Mouse (Mus musculus): Measurements from ENCODE around the gene Nsd2.
A peak's percentile ranks its signal among the peaks of the same experiment; 100 is the strongest.

Gene Nsd2

GRCm38 (mm10) chr5:33819876-33820732 lies at the start of gene Nsd2:
Gene Nsd2 (plus strand): TSS chr5:33820725.
- peak; percentile 84 for DNase-seq (ENCODE audit: low spot score)

DNA sequence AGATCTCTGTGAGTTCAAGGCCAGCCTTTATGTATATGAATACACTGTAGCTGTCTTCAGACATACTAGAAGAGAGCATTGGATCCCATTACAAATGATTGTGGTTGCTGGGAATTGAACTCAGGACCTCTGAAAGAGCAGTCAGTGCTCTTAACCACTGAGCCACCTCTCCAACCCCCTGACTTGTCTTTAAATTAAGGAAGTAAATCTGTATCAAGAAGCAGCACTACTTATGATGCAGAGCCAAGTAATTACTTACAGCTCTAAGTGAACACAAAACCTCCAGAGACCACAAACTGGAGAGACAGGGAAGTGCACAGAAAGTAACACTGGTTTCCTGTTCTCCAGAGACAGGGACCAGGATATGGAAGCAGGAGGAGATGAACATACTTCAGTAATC lies 43.3 kb upstream of the Nsd2 start:
- DNase-seq (ENCODE audit: low spot score), result no peak

GRCm38 (mm10) chr5:33781964-33782344 lies 38.6 kb upstream of the Nsd2 start:
- DNase-seq (ENCODE audit: low spot score), result no peak

- peak; percentile 81 for DNase-seq (ENCODE audit: low spot score)
Measured at GRCm38 (mm10) chr5:33782345-33782998, 38.1 kb upstream of the Nsd2 start, which contains the start of gene Letm1. Gene Letm1 (minus strand): TSS chr5:33782817.

- no peak for DNase-seq (ENCODE audit: low spot score)
Measured at GRCm38 (mm10) chr5:33782999-33783390, 37.5 kb upstream of the Nsd2 start.

DNA sequence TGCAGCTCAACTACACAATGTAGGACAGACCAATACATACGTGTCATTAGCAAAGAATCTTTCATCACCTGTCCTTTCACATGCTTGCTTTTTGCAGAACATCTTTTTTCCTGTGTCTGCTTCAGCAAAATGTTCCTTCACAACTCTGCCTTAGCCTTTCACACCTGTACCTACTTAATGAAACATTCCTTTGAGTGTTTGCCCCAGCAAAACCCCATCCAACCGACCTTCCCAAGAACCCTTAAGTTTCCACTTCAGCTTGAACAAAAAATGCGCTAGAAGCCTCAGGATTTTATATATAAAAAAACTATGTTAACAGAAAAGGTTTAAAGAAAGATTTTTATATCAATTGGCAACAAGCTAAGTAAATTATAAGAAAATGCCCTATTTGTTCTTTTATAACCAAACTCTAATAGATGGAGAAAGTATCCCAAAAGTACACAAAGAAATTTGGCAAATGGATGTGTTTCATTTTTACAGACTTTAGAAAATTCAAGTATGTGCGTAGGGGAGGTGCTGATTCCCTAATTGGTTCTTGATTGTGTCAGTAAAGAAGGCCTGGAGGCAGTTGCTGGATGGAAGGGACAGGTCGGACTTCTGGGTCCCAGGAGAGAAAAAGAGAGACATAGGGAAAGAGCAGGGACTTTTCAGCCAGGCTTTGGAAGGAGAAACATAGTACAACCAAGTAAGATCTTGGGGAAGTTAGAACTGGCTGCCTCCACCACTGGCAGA lies 28.4 kb upstream of the Nsd2 start:
- DNase-seq (ENCODE audit: low spot score), result no peak

GRCm38 (mm10) chr5:33803337-33803736 lies 17.2 kb upstream of the Nsd2 start:
- DNase-seq (ENCODE audit: low spot score), result no peak

DNA sequence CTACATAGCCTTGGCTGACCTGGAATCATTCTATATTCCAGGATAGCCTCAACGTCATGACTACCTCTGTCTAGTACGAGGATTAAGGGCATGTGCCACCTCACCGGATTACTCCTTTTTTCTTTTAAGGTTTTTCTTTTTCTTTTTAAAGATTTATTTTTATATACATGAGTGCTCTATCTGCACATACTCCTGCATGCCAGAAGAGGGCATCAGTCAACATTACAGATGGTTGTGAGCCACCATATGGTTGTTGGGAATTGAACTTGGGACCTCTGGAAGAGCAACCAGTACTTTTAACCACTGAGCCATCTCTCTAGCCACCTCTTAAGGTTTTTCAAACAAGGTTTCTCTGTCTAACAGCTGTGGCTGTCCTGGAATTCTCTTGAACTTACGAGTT lies 9.0 kb upstream of the Nsd2 start:
- no peak for DNase-seq (ENCODE audit: low spot score)

DNA sequence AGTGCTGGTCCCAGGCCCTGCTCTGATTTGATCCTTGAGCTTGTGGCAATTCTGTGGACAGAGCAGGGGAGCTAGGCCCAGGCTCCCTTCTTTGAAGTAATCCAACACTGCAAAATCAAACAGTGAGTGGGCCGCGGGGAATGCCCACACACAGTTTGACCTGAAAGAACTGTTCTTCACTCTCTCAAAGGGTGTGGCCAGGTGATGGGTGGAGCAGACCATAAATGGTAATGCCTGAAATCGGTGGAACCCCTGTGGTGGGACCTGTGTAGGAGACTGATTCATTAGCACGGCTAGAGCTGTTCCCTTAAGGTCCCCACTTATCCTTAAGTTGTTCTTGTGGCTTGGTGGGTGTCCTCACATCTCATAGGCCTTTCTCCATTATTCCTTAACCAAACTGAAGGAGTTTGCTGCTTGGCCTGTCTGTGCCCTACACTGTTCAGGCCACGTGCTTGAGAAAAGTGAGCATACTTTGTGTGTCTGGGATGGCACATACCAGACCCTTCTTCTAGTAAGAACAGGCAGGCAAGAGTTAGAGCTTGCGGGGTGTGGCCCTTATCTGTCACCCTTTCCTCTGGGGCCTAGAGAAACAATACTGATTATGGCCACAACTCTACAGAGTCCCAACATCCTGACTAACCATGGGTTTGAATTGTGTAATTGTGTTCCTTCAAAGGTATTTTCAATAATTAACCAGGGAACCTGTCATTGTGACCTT lies 4.4 kb upstream of the Nsd2 start:
- DNase-seq (ENCODE audit: low spot score), result no peak

GRCm38 (mm10) chr5:33818104-33818503 lies 2.4 kb upstream of the Nsd2 start:
- no peak for DNase-seq (ENCODE audit: low spot score)

DNA sequence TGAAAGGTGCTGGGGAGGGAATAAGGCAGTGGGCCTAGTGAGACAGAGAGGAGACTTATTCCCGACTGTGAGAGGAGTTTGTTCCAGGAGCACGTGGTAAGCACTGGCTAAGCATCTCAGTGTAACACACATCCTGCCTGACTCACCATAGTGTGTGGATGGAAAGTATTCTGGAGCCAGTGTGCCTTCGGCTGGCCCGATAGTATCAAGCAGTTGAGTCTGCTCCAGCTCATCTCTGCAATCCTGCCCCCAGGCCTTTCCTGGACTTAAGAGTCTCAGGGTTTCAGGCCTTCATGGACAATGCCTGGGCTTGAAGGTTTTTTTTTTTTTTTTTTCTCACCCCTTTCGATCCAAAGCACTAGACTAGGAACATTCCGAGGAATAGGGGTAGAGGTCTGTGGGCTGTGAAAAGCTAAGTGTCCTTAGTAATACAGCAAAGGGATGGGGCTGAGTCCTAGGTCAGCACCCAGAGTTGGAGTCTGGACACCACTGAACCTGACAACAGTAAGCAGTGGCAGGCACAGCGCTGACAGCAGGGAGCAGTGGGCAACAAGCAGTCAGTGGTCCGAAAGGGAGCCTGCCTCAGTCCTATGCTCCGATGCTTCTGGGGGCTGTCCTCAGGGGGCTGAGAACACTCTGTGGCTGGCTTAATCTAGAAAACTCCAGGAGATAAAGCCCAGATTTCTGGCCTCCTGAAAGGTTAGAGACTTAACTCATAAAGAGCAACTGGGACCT lies 1.2 kb upstream of the Nsd2 start:
- peak; percentile 4 for DNase-seq (ENCODE audit: low spot score)

DNA sequence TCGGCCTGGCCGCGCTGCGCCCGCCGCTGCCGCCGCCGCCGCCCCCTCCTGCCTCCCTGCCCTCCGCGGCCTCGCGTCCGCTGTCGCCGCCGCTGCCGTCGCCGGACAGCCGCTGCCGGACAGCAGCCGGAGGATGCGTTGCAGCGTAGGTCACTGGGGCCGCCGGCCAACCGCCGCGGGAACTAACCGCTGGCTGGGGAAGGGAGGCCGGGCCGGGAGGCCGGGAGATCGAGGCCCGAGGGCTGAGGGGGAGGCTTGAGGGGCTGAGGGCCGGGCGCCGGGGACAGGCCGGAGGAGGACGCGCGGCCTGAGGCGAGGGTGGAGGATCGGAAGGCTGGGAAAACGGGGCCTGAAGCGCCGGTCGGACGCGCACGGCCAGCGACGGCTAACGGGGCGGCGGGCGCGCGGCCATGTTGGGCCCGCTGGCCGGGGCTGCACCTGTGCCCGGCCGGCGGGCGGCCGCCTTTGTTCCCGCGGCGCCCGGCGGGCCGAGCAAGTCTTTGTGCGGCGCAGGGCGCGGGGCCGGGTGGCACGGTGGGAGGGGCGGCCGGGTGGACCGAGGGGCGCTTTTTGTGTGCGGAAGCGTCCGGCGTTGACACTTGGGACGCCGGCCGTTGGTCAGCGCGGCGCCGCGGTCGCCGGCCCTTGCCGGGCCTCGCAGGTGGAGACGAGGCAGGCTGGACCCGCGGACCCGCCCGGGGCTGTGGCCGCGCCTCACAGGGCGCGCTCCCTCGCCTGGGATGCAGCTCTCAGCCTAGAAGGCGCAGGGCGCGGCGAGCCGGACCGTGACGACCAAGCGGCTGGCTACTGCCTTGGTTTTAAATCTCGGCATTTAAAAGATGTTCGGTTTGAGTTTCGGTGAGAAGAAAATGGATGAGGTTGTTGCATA lies 452 bp downstream of the Nsd2 start:
- peak; percentile 57 for DNase-seq (ENCODE audit: low spot score)

- no peak for DNase-seq (ENCODE audit: low spot score)
Measured at GRCm38 (mm10) chr5:33821901-33822427, 1.4 kb downstream of the Nsd2 start.

GRCm38 (mm10) chr5:33822456-33822855 lies 1.9 kb downstream of the Nsd2 start:
- DNase-seq (ENCODE audit: low spot score), result no peak

DNA sequence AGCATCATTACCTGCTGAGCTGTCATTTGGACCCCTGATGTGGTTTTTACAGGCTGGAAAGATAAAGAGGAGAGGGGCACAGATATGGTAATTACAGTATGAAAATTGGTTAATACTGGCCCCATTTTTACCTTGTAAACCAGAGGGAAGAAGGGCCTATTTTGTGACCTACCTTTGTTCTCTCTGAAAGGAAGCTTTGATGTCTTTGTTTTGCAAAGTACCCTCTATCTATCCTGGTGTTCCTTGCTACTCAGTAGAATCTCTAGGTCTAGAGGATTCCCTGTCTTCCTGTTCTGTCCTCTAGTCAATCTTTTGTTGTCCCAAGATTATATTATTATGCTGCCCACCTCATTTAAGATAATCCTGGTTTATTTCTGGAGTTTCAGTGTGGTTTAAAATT lies 5.5 kb downstream of the Nsd2 start:
- no peak for DNase-seq (ENCODE audit: low spot score)

DNA sequence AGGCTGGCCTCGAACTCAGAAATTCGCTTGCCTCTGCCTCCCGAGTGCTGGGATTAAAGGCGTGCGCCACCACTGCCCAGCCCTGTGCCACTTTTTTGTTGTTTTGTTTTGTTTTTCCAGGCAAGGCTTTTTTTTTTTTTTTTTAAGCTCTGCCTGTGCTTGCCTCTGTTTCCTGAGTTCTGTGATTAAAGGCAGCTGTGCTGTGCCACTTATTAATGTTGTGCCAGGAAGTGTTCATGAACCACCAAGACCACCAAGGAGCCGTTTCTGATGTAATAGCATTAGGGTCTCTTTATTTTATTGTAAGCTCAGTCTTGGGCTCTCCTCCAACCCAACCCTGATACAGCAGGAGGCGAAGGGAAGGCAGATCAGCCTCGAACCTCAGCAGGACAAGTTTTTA lies 7.6 kb downstream of the Nsd2 start:
- DNase-seq (ENCODE audit: low spot score), result no peak

DNA sequence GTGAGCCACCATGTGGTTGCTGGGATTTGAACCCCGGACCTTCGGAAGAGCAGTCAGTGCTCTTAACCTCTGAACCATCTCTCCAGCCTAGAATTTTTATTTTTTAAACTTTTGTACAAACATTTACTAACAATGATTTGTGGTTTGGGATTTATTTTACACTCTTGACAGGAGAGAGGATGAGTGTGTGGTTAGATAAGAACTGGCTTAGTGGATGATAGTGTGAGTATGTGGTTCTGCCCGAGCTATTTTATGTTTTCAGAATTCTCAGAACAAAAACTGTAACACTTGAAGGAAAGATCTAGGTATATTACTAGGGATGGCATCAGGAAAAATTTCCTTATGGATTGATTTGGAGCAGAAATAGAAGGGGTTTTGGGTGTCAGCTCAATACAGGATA lies 9.4 kb downstream of the Nsd2 start:
- no peak for DNase-seq (ENCODE audit: low spot score)

- DNase-seq (ENCODE audit: low spot score), result no peak
Measured at GRCm38 (mm10) chr5:33830832-33831231, 10.3 kb downstream of the Nsd2 start.

- DNase-seq (ENCODE audit: low spot score), result no peak
Measured at GRCm38 (mm10) chr5:33841331-33841730, 20.8 kb downstream of the Nsd2 start.

- DNase-seq (ENCODE audit: low spot score), result no peak
Measured at GRCm38 (mm10) chr5:33842549-33842948, 22.0 kb downstream of the Nsd2 start.

Data from spleen, adult 12 weeks (tissue).